In genomic region chr1:23655768-23656167, GRCm38 (mm10) we compare ENCODE assay signal across 19 mouse cellular contexts.
DNase-seq lines count a peak whose midpoint lies in the region; ATAC-seq lines count a peak whose summit lies in the region.
"Had no signal": no experiment of that assay in that cellular context is flagged by ENCODE, and none has a peak within 500 bp of the region (broad histone marks: within the 10 kb centered on the region; RNA-seq: fewer than 3 reads in every experiment).

No protein-coding gene starts in this region.

- peak overlapping the region; percentile 30; the same call in 1 of the 2 replicates for H3K27ac ChIP-seq in hindbrain, embryonic 15.5 days (replicated peaks)
- H3K27ac ChIP-seq in hindbrain, embryonic 11.5 days (ENCODE audit: low read depth, low read length), result no peak overlapping the region
- H3K27ac ChIP-seq: embryonic facial prominence, embryonic 10.5 days; limb, embryonic 12.5 days; midbrain, embryonic 12.5 days; stomach, embryonic 15.5 days had no signal

- peak; percentile 45 for DNase-seq in cerebellum, adult 11-12 months
- DNase-seq in cerebellum, postnatal 4 days (ENCODE audit: low spot score in 2 of 2), result no peak
- DNase-seq in hindbrain, embryonic 11.5 days (ENCODE audit: low spot score), result no peak
- DNase-seq in brain, adult 2 months (ENCODE audit: low read depth, low spot score), result peak; percentile 13
- peak; percentile 22 to 44 for DNase-seq in cerebellum, postnatal 25 days
- no peak for DNase-seq in testis, postnatal 14 days (ENCODE audit: low spot score)
- DNase-seq in kidney, postnatal 14 days, result no peak
- DNase-seq: adrenal gland, postnatal 10 days; liver, postnatal 0 days; thymus, adult 2 months; thymus, postnatal 4 days had no signal

- no peak overlapping the region for H3K9ac ChIP-seq in hindbrain, embryonic 15.5 days
- H3K9ac ChIP-seq in hindbrain, embryonic 11.5 days (ENCODE audit: low read depth, low read length), result no peak overlapping the region
- H3K9ac ChIP-seq: limb, embryonic 12.5 days; liver, postnatal 0 days; midbrain, embryonic 12.5 days; stomach, embryonic 15.5 days had no signal

- H3K4me3 ChIP-seq in hindbrain, embryonic 15.5 days, result no peak overlapping the region
- no peak overlapping the region for H3K4me3 ChIP-seq in hindbrain, embryonic 11.5 days (ENCODE audit: low read depth, low read length)
- H3K4me3 ChIP-seq: embryonic facial prominence, embryonic 10.5 days; limb, embryonic 12.5 days; midbrain, embryonic 12.5 days; stomach, embryonic 15.5 days had no signal

- no peaks in the 10 kb centered on the region for H3K9me3 ChIP-seq in hindbrain, embryonic 15.5 days
- H3K9me3 ChIP-seq in hindbrain, embryonic 11.5 days (ENCODE audit: control insufficient read depth, low read length), result no peaks in the 10 kb centered on the region
- H3K9me3 ChIP-seq: embryonic facial prominence, embryonic 10.5 days; limb, embryonic 12.5 days; midbrain, embryonic 12.5 days; stomach, embryonic 15.5 days had no signal

- H3K36me3 ChIP-seq in hindbrain, embryonic 15.5 days, result no peaks in the 10 kb centered on the region
- no peaks in the 10 kb centered on the region for H3K36me3 ChIP-seq in hindbrain, embryonic 11.5 days (ENCODE audit: control insufficient read depth, insufficient read depth, low read length)
- H3K36me3 ChIP-seq: embryonic facial prominence, embryonic 10.5 days; limb, embryonic 12.5 days; midbrain, embryonic 12.5 days; stomach, embryonic 15.5 days had no signal

- H3K4me1 ChIP-seq in hindbrain, embryonic 15.5 days (replicated peaks), result peaks cover 12% of the 10 kb centered on the region
- H3K4me1 ChIP-seq in hindbrain, embryonic 11.5 days (replicated peaks; ENCODE audit: control insufficient read depth, insufficient read depth, low read length), result no peaks in the 10 kb centered on the region
- H3K4me1 ChIP-seq: embryonic facial prominence, embryonic 10.5 days; limb, embryonic 12.5 days; stomach, embryonic 15.5 days had no signal

- H3K4me2 ChIP-seq in hindbrain, embryonic 15.5 days, result no peak overlapping the region
- H3K4me2 ChIP-seq in hindbrain, embryonic 11.5 days (replicated peaks; ENCODE audit: low read depth, low read length), result no peak overlapping the region
- H3K4me2 ChIP-seq: limb, embryonic 12.5 days; liver, embryonic 11.5 days had no signal

- H3K27me3 ChIP-seq in hindbrain, embryonic 15.5 days, result no peaks in the 10 kb centered on the region
- no peaks in the 10 kb centered on the region for H3K27me3 ChIP-seq in hindbrain, embryonic 11.5 days (ENCODE audit: control insufficient read depth, insufficient read depth, low read length)
- H3K27me3 ChIP-seq: limb, embryonic 12.5 days; midbrain, embryonic 12.5 days; stomach, embryonic 15.5 days had no signal

- WGBS in hindbrain, embryonic 15.5 days, result 98% methylated on average over 1 of the region's 1 CpGs
- WGBS in hindbrain, embryonic 11.5 days, result 95% methylated on average over 1 of the region's 1 CpGs

- ATAC-seq in hindbrain, embryonic 15.5 days (ENCODE audit: low FRiP score, low read depth), result no peak; the same call in 1 of the 2 replicates
- no peak for ATAC-seq in hindbrain, embryonic 11.5 days (ENCODE audit: low FRiP score)
- ATAC-seq: intestine, postnatal 0 days; liver, postnatal 0 days; lung, postnatal 0 days had no signal

Comparison
In these comparisons a context has a peak if more than half of its experiments do, and no peak if none do; other contexts are left out.
1. DNase-seq: peak in cerebellum, adult 11-12 months (single experiment), brain, adult 2 months (single experiment) and cerebellum, postnatal 25 days (2 of 2); none in cerebellum, postnatal 4 days (0 of 2), hindbrain, embryonic 11.5 days (single experiment), testis, postnatal 14 days (single experiment) and kidney, postnatal 14 days (single experiment).